Mouse (Mus musculus) C2C12 (cell line): ENCODE results near the gene Mroh8.

Source experiments
- CTCF ChIP-seq: IDR thresholded peaks from one replicate; pipeline ENCODE4 v1.5.1; 2011; ENCODE audit not compliant: control insufficient read depth, insufficient read depth, insufficient read length
- FOSL1 ChIP-seq: IDR thresholded peaks from one replicate; pipeline ENCODE4 v1.8.0; 2011; ENCODE audit warnings: mild to moderate bottlenecking, low read length; ENCODE audit not compliant: poor library complexity, insufficient read depth, severe bottlenecking
- MAX ChIP-seq: IDR thresholded peaks from one replicate; pipeline ENCODE4 v1.6.1; 2011; ENCODE audit warnings: mild to moderate bottlenecking, control low read depth

GRCm38 (mm10) chr2:157320886-157321285 is 41.5 kb upstream of the Mroh8 start:
- TF ChIP-seq MAX, result no peak
- TF ChIP-seq CTCF, result no peak
- no peak for TF ChIP-seq FOSL1
